Mouse (Mus musculus): Measurements from ENCODE around the gene Apba3. TPM values are rescaled to one million over a fixed set of nuclear protein-coding genes. Genes with fewer than 3 reads are reported as not detected.

The Apba3 gene
- polyA plus RNA-seq, 1 experiment from 2014 or later, result 55.5 TPM

GRCm38 (mm10) chr10:81306837-81307682 is 40.3 kb downstream of the Apba3 start:
- Histone ChIP-seq H3K4me1 (peaks cover 27% of the 10 kb centered on the region), H3K36me3 (peaks cover 82% of the 10 kb centered on the region), H3K4me3 (0 out of 2 replicates have a peak overlapping the region, but pooled peaks have one; percentile 3), H3K27ac (replicated peaks) (no peak overlapping the region; the same call in 1 of the 2 replicates), H3K9me3 (replicated peaks) (no peaks in the 10 kb centered on the region), H3K27me3 (ENCODE audit: low read depth, poor library complexity, severe bottlenecking) (no peaks in the 10 kb centered on the region)
- no peak for DNase-seq (ENCODE audit: low spot score)
- WGBS, result 96% methylated on average over 21 of the region's 21 CpGs

GRCm38 (mm10) chr10:81309571-81309970 is 42.8 kb downstream of the Apba3 start:
- Histone ChIP-seq H3K36me3 (peaks cover 100% of the 10 kb centered on the region), H3K4me1 (peaks cover 5% of the 10 kb centered on the region), H3K27ac (replicated peaks) (no peak overlapping the region), H3K4me3 (no peak overlapping the region), H3K27me3 (ENCODE audit: low read depth, poor library complexity, severe bottlenecking) (no peaks in the 10 kb centered on the region), H3K9me3 (replicated peaks) (no peaks in the 10 kb centered on the region)
- WGBS, result 89% methylated on average over 5 of the region's 5 CpGs
- no peak for DNase-seq (ENCODE audit: low spot score)

- Histone ChIP-seq H3K27me3 (ENCODE audit: low read depth, poor library complexity, severe bottlenecking) (0 out of 2 replicates have a peak, but pooled peaks cover 11% of the 10 kb centered on the region), H3K4me3 (0 out of 2 replicates have a peak overlapping the region, but pooled peaks have one; percentile 1), H3K9me3 (replicated peaks) (no peaks in the 10 kb centered on the region), H3K27ac (replicated peaks) (no peak overlapping the region), H3K36me3 (peaks cover 98% of the 10 kb centered on the region), H3K4me1 (peaks cover 29% of the 10 kb centered on the region)
- DNase-seq (ENCODE audit: low spot score), result no peak
- WGBS, result 93% methylated on average over 13 of the region's 13 CpGs
These were observed 46.8 kb downstream of the Apba3 start for GRCm38 (mm10) chr10:81313581-81313980.

GRCm38 (mm10) chr10:81314201-81314600 is 47.4 kb downstream of the Apba3 start:
- Histone ChIP-seq H3K4me1 (peaks cover 36% of the 10 kb centered on the region), H3K9me3 (replicated peaks) (no peaks in the 10 kb centered on the region), H3K4me3 (no peak overlapping the region), H3K27me3 (ENCODE audit: low read depth, poor library complexity, severe bottlenecking) (0 out of 2 replicates have a peak, but pooled peaks cover 11% of the 10 kb centered on the region), H3K36me3 (peaks cover 97% of the 10 kb centered on the region), H3K27ac (replicated peaks) (no peak overlapping the region)
- no peak for DNase-seq (ENCODE audit: low spot score)
- WGBS, result 82% methylated on average over 7 of the region's 7 CpGs

- Histone ChIP-seq H3K36me3 (peaks cover 83% of the 10 kb centered on the region), H3K4me1 (peaks cover 43% of the 10 kb centered on the region)
- 93% methylated on average over 16 of the region's 16 CpGs for WGBS
These were observed 48.8 kb downstream of the Apba3 start for GRCm38 (mm10) chr10:81315587-81315986.

GRCm38 (mm10) chr10:81316338-81317060 is 49.7 kb downstream of the Apba3 start:
- Histone ChIP-seq H3K27me3 (ENCODE audit: low read depth, poor library complexity, severe bottlenecking) (0 out of 2 replicates have a peak, but pooled peaks cover 11% of the 10 kb centered on the region), H3K4me1 (peaks cover 44% of the 10 kb centered on the region), H3K27ac (replicated peaks) (peak overlapping the region; percentile 74), H3K36me3 (peaks cover 74% of the 10 kb centered on the region), H3K4me3 (peak overlapping the region; percentile 39), H3K9me3 (replicated peaks) (no peaks in the 10 kb centered on the region)
- DNase-seq (ENCODE audit: low spot score), result peak; percentile 45
- WGBS, result 38% methylated on average over 16 of the region's 16 CpGs

More at GRCm38 (mm10) chr10:81315587-81315986, 48.8 kb downstream of the Apba3 start:
- Histone ChIP-seq H3K9me3 (replicated peaks) (no peaks in the 10 kb centered on the region), H3K4me3 (no peak overlapping the region), H3K27ac (replicated peaks) (no peak overlapping the region), H3K27me3 (ENCODE audit: low read depth, poor library complexity, severe bottlenecking) (0 out of 2 replicates have a peak, but pooled peaks cover 11% of the 10 kb centered on the region)
- DNase-seq (ENCODE audit: low spot score), result no peak

- DNase-seq (ENCODE audit: low spot score), result peak; percentile 46
- Histone ChIP-seq H3K4me1 (peaks cover 52% of the 10 kb centered on the region), H3K4me3 (peak overlapping the region; percentile 39), H3K27ac (replicated peaks) (peak overlapping the region; percentile 74), H3K27me3 (ENCODE audit: low read depth, poor library complexity, severe bottlenecking) (0 out of 2 replicates have a peak, but pooled peaks cover 11% of the 10 kb centered on the region), H3K36me3 (peaks cover 68% of the 10 kb centered on the region), H3K9me3 (replicated peaks) (no peaks in the 10 kb centered on the region)
- 6% methylated on average over 20 of the region's 20 CpGs for WGBS
These were observed 50.5 kb downstream of the Apba3 start for GRCm38 (mm10) chr10:81317273-81317672.

- Histone ChIP-seq H3K27ac (replicated peaks) (peak overlapping the region; percentile 97; the same call in 1 of the 2 replicates), H3K4me3 (peak overlapping the region; percentile 98), H3K36me3 (peaks cover 68% of the 10 kb centered on the region), H3K4me1 (peaks cover 57% of the 10 kb centered on the region), H3K9me3 (replicated peaks) (no peaks in the 10 kb centered on the region), H3K27me3 (ENCODE audit: low read depth, poor library complexity, severe bottlenecking) (0 out of 2 replicates have a peak, but pooled peaks cover 11% of the 10 kb centered on the region)
- WGBS, result 94% methylated on average over 13 of the region's 13 CpGs
- DNase-seq (ENCODE audit: low spot score), result no peak
These were observed 52.0 kb downstream of the Apba3 start for GRCm38 (mm10) chr10:81318589-81319329.

GRCm38 (mm10) chr10:81319330-81319699 is 52.6 kb downstream of the Apba3 start:
- Histone ChIP-seq H3K27me3 (ENCODE audit: low read depth, poor library complexity, severe bottlenecking) (0 out of 2 replicates have a peak, but pooled peaks cover 11% of the 10 kb centered on the region), H3K9me3 (replicated peaks) (no peaks in the 10 kb centered on the region), H3K36me3 (peaks cover 68% of the 10 kb centered on the region), H3K4me3 (peak overlapping the region; percentile 98), H3K27ac (replicated peaks) (peak overlapping the region; percentile 97), H3K4me1 (peaks cover 57% of the 10 kb centered on the region)
- no peak for DNase-seq (ENCODE audit: low spot score)
- 41% methylated on average over 8 of the region's 8 CpGs for WGBS

GRCm38 (mm10) chr10:81319741-81320549 is 53.2 kb downstream of the Apba3 start:
- Histone ChIP-seq H3K27me3 (ENCODE audit: low read depth, poor library complexity, severe bottlenecking) (0 out of 2 replicates have a peak, but pooled peaks cover 11% of the 10 kb centered on the region), H3K9me3 (replicated peaks) (no peaks in the 10 kb centered on the region), H3K36me3 (peaks cover 68% of the 10 kb centered on the region), H3K4me3 (peak overlapping the region; percentile 98), H3K27ac (replicated peaks) (peak overlapping the region; percentile 97), H3K4me1 (peaks cover 57% of the 10 kb centered on the region)
- 3% methylated on average over 38 of the region's 38 CpGs for WGBS
- peak; percentile 98 for DNase-seq (ENCODE audit: low spot score)

- under 1% methylated on average over 68 of the region's 68 CpGs for WGBS
- Histone ChIP-seq H3K9me3 (replicated peaks) (no peaks in the 10 kb centered on the region), H3K4me1 (peaks cover 54% of the 10 kb centered on the region), H3K36me3 (peaks cover 68% of the 10 kb centered on the region), H3K27ac (replicated peaks) (peak within 1 kb of the TSS; percentile 97), H3K27me3 (ENCODE audit: low read depth, poor library complexity, severe bottlenecking) (0 out of 2 replicates have a peak, but pooled peaks cover 9% of the 10 kb centered on the region), H3K4me3 (peak within 1 kb of the TSS; percentile 98)
- DNase-seq (ENCODE audit: low spot score), result peak; percentile 100
These were observed 54.0 kb downstream of the Apba3 start, which contains the start of gene Cactin for GRCm38 (mm10) chr10:81320550-81321347. Cactin (plus strand) TSS chr10:81321103.
